Mouse (Mus musculus) ES-Bruce4 (cell line): ENCODE results near the gene Atxn1. TPM values are rescaled to one million over a fixed set of nuclear protein-coding genes. Genes with fewer than 3 reads are reported as not detected.

Experiments used
- H3K27ac ChIP-seq: 2 replicates; pipeline ENCODE4 v1.5.1; 2012; ENCODE audit warnings: low read length, inconsistent platforms; ENCODE audit not compliant: insufficient read depth
- H3K27me3 ChIP-seq: 2 replicates; pipeline ENCODE4 v1.6.1; 2012; ENCODE audit warnings: mild to moderate bottlenecking, low read length, inconsistent platforms; ENCODE audit not compliant: control insufficient read depth, poor library complexity, insufficient read depth, severe bottlenecking
- H3K36me3 ChIP-seq: 2 replicates; pipeline ENCODE4 v1.6.1; 2012; ENCODE audit warnings: inconsistent platforms, mild to moderate bottlenecking, low read length, moderate library complexity; ENCODE audit not compliant: control insufficient read depth, poor library complexity, insufficient read depth, severe bottlenecking
- H3K4me1 ChIP-seq: one replicate; pipeline ENCODE4 v1.8.1; 2011; ENCODE audit warnings: low read length; ENCODE audit not compliant: control insufficient read depth, insufficient read depth
- H3K4me3 ChIP-seq: 2 replicates; pipeline ENCODE4 v1.5.1; 2011; ENCODE audit warnings: low read depth, mild to moderate bottlenecking, low read length
- H3K9ac ChIP-seq: 2 replicates; pipeline ENCODE4 v1.6.1; 2012; ENCODE audit warnings: low read depth, mild to moderate bottlenecking, inconsistent platforms; ENCODE audit not compliant: poor library complexity, severe bottlenecking
- H3K9me3 ChIP-seq: replicated peaks from 2 replicates; pipeline ENCODE4 v1.6.1; 2012; ENCODE audit warnings: mild to moderate bottlenecking, low read length, inconsistent platforms; ENCODE audit not compliant: control insufficient read depth, poor library complexity, insufficient read depth, severe bottlenecking
- CTCF ChIP-seq: IDR thresholded peaks from one replicate; pipeline ENCODE4 v1.8.1; 2011; ENCODE audit warnings: low read depth, low read length
- EP300 ChIP-seq: IDR thresholded peaks from 2 replicates; pipeline ENCODE4 v1.6.1; 2011; ENCODE audit warnings: low read depth, low read length; ENCODE audit not compliant: insufficient read depth
- POLR2A ChIP-seq: IDR thresholded peaks from one replicate; pipeline ENCODE4 v1.8.1; 2011; ENCODE audit warnings: low read length; ENCODE audit not compliant: insufficient read depth
- polyA plus RNA-seq: library from polyadenylated mRNA; stranded (reverse); fragments of >200 nt; gene quantifications from 2 replicates; pipeline ENCODE4 v1.2.4, GENCODE M21; 2011; ENCODE audit warnings: low read depth; ENCODE audit not compliant: missing spikeins, insufficient read depth, insufficient read length

Gene Atxn1
- polyA plus RNA-seq, 1 experiment = 10.1 TPM

- H3K36me3 ChIP-seq = no peaks in the 10 kb centered on the region
- H3K4me3 ChIP-seq = peak overlapping the region; percentile 76
- H3K9ac ChIP-seq = peak overlapping the region; percentile 87
- TF ChIP-seq CTCF (no peak), POLR2A (no peak), EP300 (no peak)
- H3K4me1 ChIP-seq = no peaks in the 10 kb centered on the region
- peaks cover 17% of the 10 kb centered on the region for H3K27me3 ChIP-seq
- no peaks in the 10 kb centered on the region for H3K9me3 ChIP-seq
- H3K27ac ChIP-seq = no peak overlapping the region
Measured at GRCm38 (mm10) chr13:45965594-45966432, 1.0 kb upstream of the Atxn1 start.

- no peaks in the 10 kb centered on the region for H3K4me1 ChIP-seq
Measured at GRCm38 (mm10) chr13:45964331-45964852, 416 bp downstream of the Atxn1 start.

GRCm38 (mm10) chr13:45963497-45964330 is 1.1 kb downstream of the Atxn1 start:
- H3K27ac ChIP-seq = no peak overlapping the region
- peak overlapping the region; percentile 87 for H3K9ac ChIP-seq
- TF ChIP-seq POLR2A (no peak), EP300 (no peak), CTCF (no peak)
- H3K4me1 ChIP-seq = no peaks in the 10 kb centered on the region
- H3K36me3 ChIP-seq = no peaks in the 10 kb centered on the region
- H3K4me3 ChIP-seq = peak overlapping the region; percentile 76
- peaks cover 17% of the 10 kb centered on the region for H3K27me3 ChIP-seq
- no peaks in the 10 kb centered on the region for H3K9me3 ChIP-seq

More at GRCm38 (mm10) chr13:45964331-45964852, 416 bp downstream of the Atxn1 start:
- H3K27me3 ChIP-seq = peaks cover 17% of the 10 kb centered on the region
- no peaks in the 10 kb centered on the region for H3K36me3 ChIP-seq
- no peak for TF ChIP-seq CTCF
- TF ChIP-seq EP300 = no peak
- TF ChIP-seq POLR2A = no peak
- no peaks in the 10 kb centered on the region for H3K9me3 ChIP-seq
- H3K4me3 ChIP-seq = peak overlapping the region; percentile 76
- peak overlapping the region; percentile 87 for H3K9ac ChIP-seq
- H3K27ac ChIP-seq = no peak overlapping the region

GRCm38 (mm10) chr13:45962776-45963175 is 2.0 kb downstream of the Atxn1 start:
- Histone ChIP-seq H3K9ac (no peak overlapping the region), H3K36me3 (no peaks in the 10 kb centered on the region), H3K27ac (no peak overlapping the region), H3K4me3 (no peak overlapping the region), H3K27me3 (peaks cover 17% of the 10 kb centered on the region), H3K4me1 (no peaks in the 10 kb centered on the region), H3K9me3 (no peaks in the 10 kb centered on the region)
- TF ChIP-seq EP300 = no peak
- TF ChIP-seq POLR2A = no peak
- TF ChIP-seq CTCF = no peak

GRCm38 (mm10) chr13:45961871-45962630 is 2.8 kb downstream of the Atxn1 start:
- H3K27me3 ChIP-seq = peaks cover 17% of the 10 kb centered on the region
- H3K4me3 ChIP-seq = no peak overlapping the region
- H3K27ac ChIP-seq = no peak overlapping the region
- H3K36me3 ChIP-seq = no peaks in the 10 kb centered on the region
- no peak overlapping the region for H3K9ac ChIP-seq
- no peaks in the 10 kb centered on the region for H3K4me1 ChIP-seq
- H3K9me3 ChIP-seq = no peaks in the 10 kb centered on the region
- TF ChIP-seq POLR2A = no peak
